Comparison of ENCODE assay signal across 18 mouse cellular contexts in the genomic region with DNA sequence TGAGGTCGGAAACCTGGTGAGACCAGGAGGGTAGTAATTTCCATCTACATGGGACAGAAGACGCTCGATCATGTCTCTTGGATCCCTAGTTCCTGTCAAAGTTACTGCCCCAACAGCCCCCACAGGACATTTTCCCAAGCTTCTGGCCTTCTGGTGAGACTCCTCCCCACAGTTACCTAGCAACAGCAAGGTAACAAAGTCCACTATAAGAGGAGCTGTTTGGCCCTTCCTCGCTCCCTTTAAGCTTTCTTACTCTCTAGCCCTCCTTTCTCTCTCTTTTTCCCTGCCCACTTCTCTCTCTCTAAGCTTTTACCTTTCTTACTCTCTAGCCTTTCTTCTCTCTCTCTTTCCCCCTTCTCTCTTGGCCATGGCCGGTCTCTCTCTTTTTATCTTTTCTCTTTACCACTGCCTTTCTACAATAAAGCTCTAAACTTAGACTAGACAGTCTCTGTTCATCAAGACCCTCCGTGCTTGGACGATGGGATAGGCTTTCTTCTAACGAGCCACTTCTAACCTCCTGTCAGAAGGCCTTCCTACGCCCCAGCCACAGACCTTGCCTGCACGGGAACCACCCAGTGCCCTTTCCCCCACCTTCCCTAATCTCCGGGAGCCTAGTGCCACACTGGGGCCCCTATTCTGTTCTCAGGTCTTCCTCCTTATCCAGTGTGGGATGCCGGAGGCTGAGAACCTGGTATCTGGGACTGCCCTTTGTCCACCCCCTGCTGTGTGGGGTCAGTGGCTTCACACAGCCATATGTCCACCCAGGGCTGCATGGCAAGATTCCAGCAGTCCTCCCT. TPM values are rescaled to one million over a fixed set of nuclear protein-coding genes. Genes with fewer than 3 reads are reported as not detected.
"Had no signal": no experiment of that assay in that cellular context is flagged by ENCODE, and none has a peak within 500 bp of the region (broad histone marks: within the 10 kb centered on the region; RNA-seq: fewer than 3 reads in every experiment).

No protein-coding gene starts in this region.

- H3K36me3 ChIP-seq: limb, embryonic 10.5 days; liver, embryonic 15.5 days; midbrain, embryonic 13.5 days; neural tube, embryonic 12.5 days had no signal

- H3K9me3 ChIP-seq: limb, embryonic 10.5 days; liver, embryonic 15.5 days had no signal

- H3K4me2 ChIP-seq: liver, embryonic 11.5 days; liver, embryonic 15.5 days; lung, embryonic 14.5 days; midbrain, embryonic 13.5 days; neural tube, embryonic 12.5 days had no signal

- H3K27me3 ChIP-seq: liver, embryonic 15.5 days; midbrain, embryonic 13.5 days; neural tube, embryonic 12.5 days had no signal

- DNase-seq: kidney, adult 8-10 months; kidney, postnatal 25 days; lung, embryonic 14.5 days; lung, postnatal 10 days; thymus, adult 18-20 months; thymus, postnatal 14 days had no signal

- H3K27ac ChIP-seq: left cerebral cortex, adult 2 months; limb, embryonic 10.5 days; liver, embryonic 15.5 days; macrophage; midbrain, embryonic 13.5 days; neural tube, embryonic 12.5 days had no signal

- H3K9ac ChIP-seq: liver, embryonic 15.5 days; lung, embryonic 14.5 days; midbrain, embryonic 13.5 days; neural tube, embryonic 12.5 days had no signal

- H3K4me1 ChIP-seq: limb, embryonic 10.5 days; liver, embryonic 15.5 days; midbrain, embryonic 13.5 days; neural tube, embryonic 12.5 days had no signal

- ATAC-seq: inflammation-experienced regulatory T-cells, adult 6 months; midbrain, embryonic 13.5 days had no signal

- H3K4me3 ChIP-seq: left cerebral cortex, adult 2 months; limb, embryonic 10.5 days; liver, embryonic 15.5 days; midbrain, embryonic 13.5 days; neural tube, embryonic 12.5 days had no signal

RNA-seq across cellular contexts. Expression of gene Skint3, which starts 55.3 kb away (rescaled TPM):
- total RNA-seq: layer of hippocampus, postnatal 25 days; left cerebral cortex, adult 2 months; left cerebral cortex, postnatal 14 days had no signal
- polyA plus RNA-seq: inflammation-experienced regulatory T-cells, adult 6 months; kidney, embryonic 16.5 days; limb, embryonic 10.5 days; liver, embryonic 11.5 days; lung, embryonic 14.5 days; midbrain, embryonic 13.5 days; neural tube, embryonic 12.5 days; small intestine, adult 2 months had no signal
